Mouse (Mus musculus) bone marrow, adult 2 months (tissue): ENCODE results near the gene Itsn2. TPM values are rescaled to one million over a fixed set of nuclear protein-coding genes. Genes with fewer than 3 reads are reported as not detected.
"Not testable (repeated sequence)": the region's sequence is repeated elsewhere in the genome, so short reads cannot be mapped to it uniquely, and the experiment has no call there.

Source experiments
- H3K27ac ChIP-seq: fragments of 200-500 bp; 2 replicates; pipeline ENCODE4 v1.5.1; 2012; ENCODE audit warnings: low read depth, mild to moderate bottlenecking, control low read depth, inconsistent platforms, low read length; ENCODE audit not compliant: control insufficient read depth, poor library complexity, insufficient read depth
- H3K4me1 ChIP-seq: fragments of 200-500 bp; 2 replicates; pipeline ENCODE4 v1.6.1; 2011; ENCODE audit warnings: low read length; ENCODE audit not compliant: control insufficient read depth, insufficient read depth
- H3K4me3 ChIP-seq: fragments of 200-500 bp; replicated peaks from 2 replicates; pipeline ENCODE3; 2011; ENCODE audit warnings: mild to moderate bottlenecking, low read depth, low read length, control low read depth; ENCODE audit not compliant: control insufficient read depth
- CTCF ChIP-seq: fragments of 200-500 bp; IDR thresholded peaks from 2 replicates; pipeline ENCODE4 v1.5.1; 2011; ENCODE audit warnings: low read length, control low read depth; ENCODE audit not compliant: control insufficient read depth, insufficient read depth
- POLR2A ChIP-seq: fragments of 200-500 bp; IDR thresholded peaks from 2 replicates; pipeline ENCODE4 v1.6.1; 2011; ENCODE audit warnings: low read depth, mild to moderate bottlenecking, control low read depth, low read length, borderline replicate concordance; ENCODE audit not compliant: control insufficient read depth
- WGBS: fragments of 180-500 bp; shearing (Covaris S2); methylation state at CpG from one replicate; pipeline ENCODE4 v1.1.7; 2018; 5-methylcytosine and 5-hydroxymethylcytosine counted together
- polyA plus RNA-seq: library from polyadenylated mRNA; stranded (reverse); fragments of >200 nt; gene quantifications from 2 replicates; pipeline ENCODE4 v1.2.4, GENCODE M21; 2011; ENCODE audit warnings: low replicate concordance; ENCODE audit not compliant: missing spikeins, insufficient read depth, insufficient read length

The Itsn2 gene
- polyA plus RNA-seq: 42.2 and 57.3 TPM in 2 replicates

GRCm38 (mm10) chr12:4592541-4593165 lies at the start of gene Itsn2, which contains the start of gene Gm3625:
TSS of gene Itsn2 (plus strand) at chr12:4592638.
TSS of gene Gm3625 (minus strand) at chr12:4592927.
- no peak for TF ChIP-seq CTCF
- peak; percentile 66; the same call in 1 of the 2 replicates for TF ChIP-seq POLR2A
- peak within 1 kb of the TSS; percentile 97 for H3K4me3 ChIP-seq
- H3K4me1 ChIP-seq: peaks cover 3% of the 10 kb centered on the region
- peak within 1 kb of the TSS; percentile 99 for H3K27ac ChIP-seq
- WGBS: 1% methylated on average over 48 of the region's 49 CpGs

GRCm38 (mm10) chr12:4544400-4544919 lies 48.0 kb upstream of the Itsn2 start:
- Histone ChIP-seq H3K4me1 (peaks cover 3% of the 10 kb centered on the region; the same call in 1 of the 2 replicates), H3K4me3 (no peak overlapping the region), H3K27ac (peak overlapping the region; percentile 52)
- 55% methylated on average over 5 of the region's 5 CpGs for WGBS
- no peak for TF ChIP-seq CTCF

GRCm38 (mm10) chr12:4545425-4545824 lies 47.0 kb upstream of the Itsn2 start:
- no peak for TF ChIP-seq POLR2A
- TF ChIP-seq CTCF: no peak
- Histone ChIP-seq H3K4me3 (no peak overlapping the region), H3K4me1 (peaks cover 3% of the 10 kb centered on the region; the same call in 1 of the 2 replicates), H3K27ac (peak overlapping the region; percentile 22; the same call in 1 of the 2 replicates)

- 79% methylated on average over 5 of the region's 5 CpGs for WGBS
- H3K4me3 ChIP-seq: no peak overlapping the region
- H3K27ac ChIP-seq: no peak overlapping the region
- no peak for TF ChIP-seq CTCF
- no peak for TF ChIP-seq POLR2A
- peaks cover 3% of the 10 kb centered on the region; the same call in 1 of the 2 replicates for H3K4me1 ChIP-seq
These were observed 45.9 kb upstream of the Itsn2 start for GRCm38 (mm10) chr12:4546491-4546890.

- WGBS: 77% methylated on average over 14 of the region's 14 CpGs
- Histone ChIP-seq H3K4me1 (peaks cover 3% of the 10 kb centered on the region; the same call in 1 of the 2 replicates), H3K27ac (no peak overlapping the region), H3K4me3 (no peak overlapping the region)
- no peak for TF ChIP-seq CTCF
- no peak for TF ChIP-seq POLR2A
These were observed 44.9 kb upstream of the Itsn2 start for GRCm38 (mm10) chr12:4547557-4547956.

- Histone ChIP-seq H3K4me3 (no peak overlapping the region), H3K4me1 (peaks cover 3% of the 10 kb centered on the region; the same call in 1 of the 2 replicates), H3K27ac (no peak overlapping the region)
- WGBS: 18% methylated on average over 18 of the region's 18 CpGs
- TF ChIP-seq POLR2A: no peak
- TF ChIP-seq CTCF: peak; percentile 77
These were observed 44.1 kb upstream of the Itsn2 start for GRCm38 (mm10) chr12:4548053-4549013.

DNA sequence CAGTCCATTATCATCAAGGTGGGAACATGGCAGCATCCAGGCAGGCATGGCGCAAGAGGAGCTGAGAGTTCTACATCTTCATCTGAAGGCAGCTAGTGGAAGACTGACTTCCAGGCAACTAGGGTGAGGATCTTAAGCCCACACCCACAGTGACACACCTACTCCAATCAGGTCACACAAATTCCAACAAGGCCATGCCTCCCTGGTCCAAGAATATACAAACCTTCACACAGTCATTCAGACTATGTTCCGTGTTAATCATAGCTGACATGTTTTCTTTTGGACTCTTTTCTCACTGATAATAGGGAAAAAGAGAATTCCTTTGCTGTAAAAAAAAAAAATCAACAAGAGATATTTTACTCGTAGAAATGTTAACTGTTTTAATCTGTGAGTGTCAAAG lies 38.7 kb upstream of the Itsn2 start:
- H3K27ac ChIP-seq, H3K4me3 ChIP-seq, H3K4me1 ChIP-seq: not testable (repeated sequence)
- WGBS: 79% methylated on average over 3 of the region's 3 CpGs

DNA sequence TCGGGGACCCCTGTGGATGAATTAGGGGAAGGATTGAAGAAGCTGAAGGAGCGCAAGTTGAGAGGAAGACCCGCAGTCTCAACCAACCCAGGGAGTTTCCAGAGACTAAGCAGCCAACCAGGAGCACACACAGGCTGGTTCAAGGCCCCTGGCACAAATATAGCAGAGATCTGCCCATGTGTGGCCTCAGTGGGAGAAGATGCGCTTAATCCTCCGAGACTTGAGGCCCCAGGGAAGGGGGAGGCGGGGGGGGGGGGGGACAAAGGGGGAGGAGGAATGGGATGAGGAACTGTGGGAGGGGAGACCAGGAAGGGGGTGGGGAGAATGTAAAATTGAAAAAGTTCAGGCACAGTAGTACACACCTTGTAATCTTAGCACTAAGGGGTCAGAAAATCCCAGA lies 37.0 kb upstream of the Itsn2 start:
- Histone ChIP-seq H3K4me3 (no peak overlapping the region), H3K27ac (no peak overlapping the region), H3K4me1 (no peaks in the 10 kb centered on the region)
- TF ChIP-seq POLR2A (no peak), CTCF (no peak)
- WGBS: 74% methylated on average over 6 of the region's 6 CpGs
